Mouse (Mus musculus): ENCODE measurements at regions not wholly inside any gene's neighbourhood (a gene's known extent, or its start where the extent isn't known, plus 50 kb on each side); places are given as distances from the start of the nearest gene placed in this dataset.

GRCm38 (mm10) chr8:118104464-118105050 is 179.0 kb upstream of the Cdh13 start:
- Histone ChIP-seq H3K4me1 (no peaks in the 10 kb centered on the region), H3K9me3 (replicated peaks) (no peaks in the 10 kb centered on the region), H3K27me3 (replicated peaks) (no peaks in the 10 kb centered on the region), H3K4me3 (no peak overlapping the region), H3K9ac (no peak overlapping the region), H3K4me2 (no peak overlapping the region), H3K27ac (no peak overlapping the region), H3K36me3 (no peaks in the 10 kb centered on the region)
- WGBS (ENCODE audit: insufficient replicate concordance), result 78% methylated on average over 14 of the region's 14 CpGs
- no peak for ATAC-seq

GRCm38 (mm10) chr8:118101346-118101745 is 182.2 kb upstream of the Cdh13 start:
- Histone ChIP-seq H3K27ac (no peak overlapping the region), H3K4me2 (no peak overlapping the region), H3K9ac (no peak overlapping the region), H3K27me3 (replicated peaks) (no peaks in the 10 kb centered on the region), H3K4me1 (no peaks in the 10 kb centered on the region), H3K9me3 (replicated peaks) (no peaks in the 10 kb centered on the region), H3K36me3 (no peaks in the 10 kb centered on the region), H3K4me3 (no peak overlapping the region)
- WGBS (ENCODE audit: insufficient replicate concordance), result 77% methylated on average over 8 of the region's 8 CpGs
- ATAC-seq, result no peak

GRCm38 (mm10) chr8:118062736-118063135 is 220.8 kb upstream of the Cdh13 start:
- H3K4me3 ChIP-seq, result no peak overlapping the region
- 53% methylated on average over 5 of the region's 5 CpGs for WGBS (ENCODE audit: insufficient replicate concordance)
- no peak for ATAC-seq

GRCm38 (mm10) chr8:118056781-118057180 is 226.8 kb upstream of the Cdh13 start:
- no peak for ATAC-seq
- WGBS (ENCODE audit: insufficient replicate concordance), result 73% methylated on average over 6 of the region's 6 CpGs
- H3K4me2 ChIP-seq, result no peak overlapping the region
- no peak overlapping the region for H3K4me3 ChIP-seq
- H3K9me3 ChIP-seq (replicated peaks), result 0 out of 2 replicates have a peak, but pooled peaks cover 12% of the 10 kb centered on the region
- H3K27me3 ChIP-seq (replicated peaks), result no peaks in the 10 kb centered on the region
- H3K27ac ChIP-seq, result no peak overlapping the region
- H3K9ac ChIP-seq, result no peak overlapping the region
- H3K4me1 ChIP-seq, result no peaks in the 10 kb centered on the region
- H3K36me3 ChIP-seq, result no peaks in the 10 kb centered on the region

More at GRCm38 (mm10) chr8:118062736-118063135, 220.8 kb upstream of the Cdh13 start:
- Histone ChIP-seq H3K4me2 (no peak overlapping the region), H3K9ac (no peak overlapping the region), H3K27ac (no peak overlapping the region), H3K4me1 (no peaks in the 10 kb centered on the region), H3K9me3 (replicated peaks) (no peaks in the 10 kb centered on the region), H3K36me3 (no peaks in the 10 kb centered on the region), H3K27me3 (replicated peaks) (no peaks in the 10 kb centered on the region)

GRCm38 (mm10) chr8:118055536-118055935 is 228.0 kb upstream of the Cdh13 start:
- Histone ChIP-seq H3K4me2 (no peak overlapping the region), H3K4me1 (no peaks in the 10 kb centered on the region), H3K27ac (no peak overlapping the region), H3K27me3 (replicated peaks) (no peaks in the 10 kb centered on the region), H3K9me3 (replicated peaks) (0 out of 2 replicates have a peak, but pooled peaks cover 12% of the 10 kb centered on the region), H3K4me3 (no peak overlapping the region), H3K36me3 (no peaks in the 10 kb centered on the region), H3K9ac (no peak overlapping the region)
- no peak for ATAC-seq
- 56% methylated on average over 5 of the region's 5 CpGs for WGBS (ENCODE audit: insufficient replicate concordance)

GRCm38 (mm10) chr8:118050386-118050785 is 233.1 kb upstream of the Cdh13 start:
- Histone ChIP-seq H3K9me3 (replicated peaks) (0 out of 2 replicates have a peak, but pooled peaks cover 4% of the 10 kb centered on the region), H3K27me3 (replicated peaks) (no peaks in the 10 kb centered on the region), H3K27ac (no peak overlapping the region), H3K36me3 (no peaks in the 10 kb centered on the region), H3K9ac (no peak overlapping the region), H3K4me1 (no peaks in the 10 kb centered on the region), H3K4me3 (no peak overlapping the region), H3K4me2 (no peak overlapping the region)
- ATAC-seq, result no peak
- WGBS (ENCODE audit: insufficient replicate concordance), result 64% methylated on average over 3 of the region's 3 CpGs

GRCm38 (mm10) chr8:118042253-118042860 is 240.6 kb upstream of the Mphosph6 start:
- WGBS (ENCODE audit: insufficient replicate concordance), result 76% methylated on average over 10 of the region's 10 CpGs
- no peak overlapping the region for H3K27ac ChIP-seq
- peaks cover 10% of the 10 kb centered on the region for H3K9me3 ChIP-seq (replicated peaks)
- H3K4me2 ChIP-seq, result no peak overlapping the region
- no peaks in the 10 kb centered on the region for H3K4me1 ChIP-seq
- H3K9ac ChIP-seq, result no peak overlapping the region
- no peak for ATAC-seq
- no peaks in the 10 kb centered on the region for H3K36me3 ChIP-seq
- no peaks in the 10 kb centered on the region for H3K27me3 ChIP-seq (replicated peaks)
- no peak overlapping the region for H3K4me3 ChIP-seq

- Histone ChIP-seq H3K4me2 (no peak overlapping the region), H3K36me3 (no peaks in the 10 kb centered on the region), H3K27me3 (replicated peaks) (no peaks in the 10 kb centered on the region), H3K9ac (no peak overlapping the region), H3K4me3 (no peak overlapping the region), H3K9me3 (replicated peaks) (peaks cover 10% of the 10 kb centered on the region), H3K27ac (no peak overlapping the region), H3K4me1 (no peaks in the 10 kb centered on the region)
- WGBS (ENCODE audit: insufficient replicate concordance), result 70% methylated on average over 6 of the region's 6 CpGs
- ATAC-seq, result no peak
Observed at GRCm38 (mm10) chr8:118041253-118041652, 239.5 kb upstream of the Mphosph6 start.

- Histone ChIP-seq H3K27me3 (replicated peaks) (no peaks in the 10 kb centered on the region), H3K9ac (no peak overlapping the region), H3K36me3 (no peaks in the 10 kb centered on the region), H3K4me1 (no peaks in the 10 kb centered on the region), H3K4me2 (no peak overlapping the region), H3K9me3 (replicated peaks) (0 out of 2 replicates have a peak, but pooled peaks cover 5% of the 10 kb centered on the region), H3K27ac (no peak overlapping the region), H3K4me3 (no peak overlapping the region)
- ATAC-seq, result no peak
- WGBS (ENCODE audit: insufficient replicate concordance), result 45% methylated on average over 4 of the region's 4 CpGs
Observed at GRCm38 (mm10) chr8:118037801-118038200, 236.1 kb upstream of the Mphosph6 start.

- ATAC-seq, result no peak
- no peak overlapping the region for H3K27ac ChIP-seq
- H3K9ac ChIP-seq, result no peak overlapping the region
- 67% methylated on average over 13 of the region's 13 CpGs for WGBS (ENCODE audit: insufficient replicate concordance)
- H3K27me3 ChIP-seq (replicated peaks), result no peaks in the 10 kb centered on the region
- no peak overlapping the region for H3K4me2 ChIP-seq
- no peaks in the 10 kb centered on the region for H3K4me1 ChIP-seq
- H3K4me3 ChIP-seq, result no peak overlapping the region
- no peaks in the 10 kb centered on the region for H3K9me3 ChIP-seq (replicated peaks)
- no peaks in the 10 kb centered on the region for H3K36me3 ChIP-seq
Observed at GRCm38 (mm10) chr8:118034051-118034450, 232.3 kb upstream of the Mphosph6 start.

GRCm38 (mm10) chr8:118031406-118031805 is 229.7 kb upstream of the Mphosph6 start:
- Histone ChIP-seq H3K4me2 (no peak overlapping the region), H3K27ac (no peak overlapping the region), H3K27me3 (replicated peaks) (no peaks in the 10 kb centered on the region), H3K36me3 (no peaks in the 10 kb centered on the region), H3K9ac (no peak overlapping the region), H3K4me3 (no peak overlapping the region), H3K4me1 (no peaks in the 10 kb centered on the region), H3K9me3 (replicated peaks) (peaks cover 5% of the 10 kb centered on the region; the same call in 1 of the 2 replicates)
- WGBS (ENCODE audit: insufficient replicate concordance), result 63% methylated on average over 6 of the region's 6 CpGs
- no peak for ATAC-seq

- no peaks in the 10 kb centered on the region for H3K36me3 ChIP-seq
- H3K9me3 ChIP-seq (replicated peaks), result peaks cover 5% of the 10 kb centered on the region; the same call in 1 of the 2 replicates
- no peak overlapping the region for H3K4me2 ChIP-seq
- H3K27ac ChIP-seq, result no peak overlapping the region
- WGBS (ENCODE audit: insufficient replicate concordance), result 67% methylated on average over 13 of the region's 13 CpGs
- no peaks in the 10 kb centered on the region for H3K27me3 ChIP-seq (replicated peaks)
- ATAC-seq, result no peak
- no peak overlapping the region for H3K9ac ChIP-seq
- H3K4me1 ChIP-seq, result no peaks in the 10 kb centered on the region
- H3K4me3 ChIP-seq, result no peak overlapping the region
Observed at GRCm38 (mm10) chr8:118028061-118028850, 226.5 kb upstream of the Mphosph6 start.

All from liver, embryonic 12.5 days (tissue).